Mouse (Mus musculus) embryo, embryonic 11 days (tissue): Measurements from ENCODE around the gene Elmsan1.

Source experiments
- DNase-seq: peaks from one replicate; pipeline ENCODE4 v3.0.0-alpha.2; 2015

Elmsan1 gene

DNA sequence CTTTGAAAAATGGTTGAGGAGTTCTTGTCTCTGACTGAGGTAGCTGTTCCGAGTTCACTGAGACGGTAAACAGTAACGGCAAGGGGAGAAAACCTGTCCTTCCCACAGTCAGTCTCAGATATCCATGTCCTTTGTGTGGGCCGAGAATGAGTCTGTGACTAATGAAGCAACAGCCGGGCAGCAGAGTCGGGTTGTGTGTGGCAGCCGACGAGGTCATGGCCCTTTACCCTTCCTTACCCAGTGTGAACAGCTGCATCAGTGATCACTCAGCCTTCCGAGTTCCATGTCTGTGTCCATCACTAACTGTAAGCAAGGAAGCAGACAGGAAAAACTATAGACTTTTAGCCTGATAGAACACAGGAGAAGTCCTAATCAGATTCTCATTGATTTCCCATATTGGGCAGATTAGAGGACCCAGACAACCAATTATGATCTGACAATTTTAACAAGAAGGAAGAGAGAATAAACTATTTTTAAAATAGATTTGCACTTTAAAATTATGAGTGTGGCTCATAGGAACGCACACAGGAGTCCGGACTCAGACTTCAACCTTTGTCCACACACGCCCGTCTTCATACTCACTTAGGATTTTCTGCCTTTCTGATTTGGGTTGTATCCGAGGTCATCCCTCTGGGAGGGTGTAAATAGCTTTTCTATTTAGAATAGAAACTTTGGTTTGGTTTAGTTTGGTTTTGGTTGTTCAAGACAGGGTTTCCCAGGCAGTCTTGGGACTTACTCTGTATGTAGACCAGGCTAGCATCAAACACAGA lies 76.2 kb downstream of the Elmsan1 start:
- DNase-seq: peak; percentile 59

DNA sequence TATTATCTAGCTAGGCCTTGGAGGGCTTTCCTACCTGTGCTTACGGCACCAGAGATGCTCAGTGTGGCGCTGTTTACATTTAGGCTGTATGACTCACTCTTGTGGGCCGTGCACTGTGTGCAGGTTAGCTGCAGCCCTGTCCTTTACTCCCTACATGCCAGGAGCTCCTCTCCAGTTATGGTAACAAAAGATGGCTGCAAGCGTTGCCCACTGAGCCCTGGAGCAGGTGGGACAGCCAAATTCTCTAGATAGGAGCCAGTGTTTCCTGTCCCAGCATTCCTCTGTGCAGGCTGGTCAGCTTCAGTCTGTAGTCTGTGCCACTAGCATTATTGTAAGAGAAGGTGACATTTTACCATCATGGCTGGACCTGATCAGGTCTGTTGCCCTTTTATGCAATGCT lies 77.4 kb downstream of the Elmsan1 start:
- no peak for DNase-seq

DNA sequence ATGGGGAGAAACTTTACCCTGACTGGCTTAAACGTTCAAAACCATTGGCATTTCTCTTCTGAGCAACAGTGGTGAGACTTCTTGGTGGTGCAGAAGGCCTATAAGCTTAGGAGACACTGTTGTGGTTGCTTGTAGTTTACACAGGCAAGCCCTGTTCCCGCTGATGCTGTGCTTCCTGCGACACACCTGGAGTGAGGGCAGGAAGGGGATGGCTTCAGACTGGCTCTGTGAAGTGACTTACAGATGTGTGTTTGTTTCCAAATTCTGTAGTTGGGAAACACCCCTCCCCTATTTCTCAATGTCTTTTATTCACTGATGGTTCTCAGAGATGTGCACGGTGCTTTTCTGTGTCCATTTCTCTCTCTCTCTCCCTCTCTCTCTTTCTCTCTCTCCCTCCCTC lies 78.5 kb downstream of the Elmsan1 start:
- DNase-seq: no peak

DNA sequence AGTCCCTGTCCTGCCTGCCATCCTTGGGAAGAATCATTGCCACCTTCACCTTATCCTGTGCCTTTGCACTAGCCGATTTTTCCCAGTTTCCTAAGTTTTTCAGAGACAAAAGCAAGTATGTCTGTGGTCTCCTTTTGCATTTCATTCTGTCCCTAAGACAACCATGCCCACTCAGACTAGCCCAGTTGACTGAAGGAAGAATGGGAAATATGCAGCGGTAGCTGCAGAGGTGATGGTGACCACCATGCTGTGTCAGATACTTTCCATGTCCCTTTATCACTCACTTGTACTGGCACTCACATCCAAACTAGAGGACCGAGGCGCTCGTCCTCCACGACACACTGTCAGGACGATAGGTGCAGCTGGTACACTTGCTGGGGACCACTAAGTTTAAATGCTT lies 81.5 kb downstream of the Elmsan1 start:
- DNase-seq: no peak

DNA sequence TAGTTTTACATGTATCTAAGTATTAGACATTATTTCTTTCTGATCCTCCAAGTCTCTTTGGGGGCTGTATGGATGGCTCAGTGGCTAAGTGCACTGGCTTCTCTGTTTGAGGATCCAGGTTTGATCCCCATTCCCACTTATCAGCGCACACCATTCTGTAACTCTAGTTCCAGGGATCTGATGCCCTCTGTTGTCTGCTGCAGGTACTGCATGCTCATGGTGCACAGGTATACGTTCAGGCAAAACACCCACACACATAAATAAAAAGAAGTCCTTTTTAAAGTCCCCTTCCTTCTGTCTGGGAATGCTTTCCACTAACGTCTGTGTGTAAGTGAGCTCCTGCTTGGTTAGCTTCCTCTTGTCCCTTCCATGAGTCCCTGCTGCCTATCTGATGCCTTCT lies 86.4 kb downstream of the Elmsan1 start:
- DNase-seq: peak; percentile 34

DNA sequence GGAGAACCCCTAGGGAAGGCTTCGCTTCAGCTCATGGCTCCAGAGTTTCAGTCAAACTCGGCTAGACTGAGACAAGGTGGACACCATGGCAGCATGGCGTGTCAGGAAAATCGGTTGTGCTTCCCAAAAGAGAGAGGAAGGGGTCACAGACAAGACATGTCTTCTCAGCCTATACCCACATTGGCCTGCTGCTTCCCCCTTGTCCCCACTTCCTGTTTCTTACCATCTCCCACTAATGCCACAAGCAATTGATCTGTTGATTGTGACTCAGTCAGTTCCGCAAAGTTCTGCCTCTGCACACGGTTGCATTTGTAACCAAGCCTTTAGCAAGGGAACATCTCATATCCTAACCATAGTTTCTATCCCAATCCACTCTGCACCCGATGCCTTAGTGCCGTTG lies 88.8 kb downstream of the Elmsan1 start:
- no peak for DNase-seq

DNA sequence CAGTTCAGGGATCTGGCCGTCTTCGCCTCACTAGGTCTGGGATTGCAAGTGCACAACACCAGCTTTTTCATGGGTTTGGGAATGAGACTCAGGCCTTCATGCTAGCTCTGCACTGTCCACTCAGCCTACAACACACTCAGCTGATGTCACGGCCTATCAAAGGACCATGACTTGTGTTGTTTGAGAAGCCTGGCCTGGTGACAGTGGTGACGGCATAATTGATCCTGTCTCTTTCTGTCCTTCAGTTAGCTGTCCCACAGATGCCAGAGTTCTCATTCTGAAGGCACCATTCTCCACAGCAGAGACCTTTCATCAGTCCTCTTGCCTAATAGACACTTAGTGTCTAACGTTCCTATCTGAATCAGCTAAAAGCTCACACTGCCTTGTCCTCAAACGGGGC lies 90.1 kb downstream of the Elmsan1 start:
- no peak for DNase-seq

DNA sequence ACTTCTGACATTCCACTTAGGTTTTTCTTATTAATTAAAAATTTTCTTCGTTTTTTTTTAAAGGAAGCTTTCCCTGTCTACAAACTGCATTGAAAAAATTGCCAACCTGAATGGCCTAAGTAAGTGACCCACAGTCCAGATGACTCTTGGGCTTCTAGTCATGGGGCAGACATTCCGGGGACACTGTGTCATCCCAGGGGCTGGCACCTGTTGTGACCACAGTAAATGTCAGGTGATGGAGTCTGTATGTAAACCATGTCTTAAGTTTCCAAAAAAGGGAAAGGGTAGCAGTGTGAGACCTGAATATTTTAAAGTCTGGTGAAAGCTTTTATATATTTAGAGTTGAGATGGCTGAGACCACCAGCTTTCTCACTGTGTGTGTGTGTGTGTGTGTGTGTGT lies 91.8 kb downstream of the Elmsan1 start:
- DNase-seq: no peak

DNA sequence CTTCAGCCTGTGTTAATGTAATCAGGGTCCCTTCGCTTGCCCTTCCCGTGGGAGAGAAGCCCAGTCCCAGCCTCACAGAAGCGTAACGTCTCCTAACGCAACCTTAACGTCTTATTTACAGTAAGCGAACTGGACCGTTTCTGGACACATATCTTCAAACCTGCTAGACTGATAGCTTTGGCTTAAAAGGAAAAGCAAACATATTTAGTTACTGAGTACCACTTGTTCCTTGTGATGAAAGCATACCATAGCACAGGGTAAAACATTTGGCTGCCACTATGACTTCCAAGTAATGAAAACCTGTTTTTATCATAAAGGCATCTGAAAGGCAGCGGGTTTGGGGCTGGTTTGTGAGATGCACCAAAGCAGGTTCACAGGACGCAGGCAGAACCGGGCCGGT lies 92.8 kb downstream of the Elmsan1 start:
- DNase-seq: no peak

DNA sequence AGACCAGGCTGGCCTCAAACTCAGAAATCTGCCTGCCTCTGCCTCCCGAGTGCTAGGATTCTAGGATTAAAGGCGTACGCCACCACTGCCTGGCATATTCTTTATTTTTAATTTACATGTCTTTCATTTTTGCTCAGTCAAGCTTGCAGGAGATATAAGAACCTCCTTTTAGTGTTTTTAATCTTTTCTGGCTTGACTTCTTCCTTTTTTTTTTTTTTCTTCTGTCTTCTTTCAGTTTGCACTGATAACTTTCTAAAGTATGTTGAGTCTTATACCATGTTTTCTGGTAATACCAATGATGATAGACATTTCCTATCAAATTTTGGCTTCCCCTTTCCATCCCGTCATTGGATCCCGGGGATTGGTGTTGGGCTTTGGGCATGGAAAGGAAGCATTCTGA lies 99.1 kb downstream of the Elmsan1 start:
- no peak for DNase-seq

DNA sequence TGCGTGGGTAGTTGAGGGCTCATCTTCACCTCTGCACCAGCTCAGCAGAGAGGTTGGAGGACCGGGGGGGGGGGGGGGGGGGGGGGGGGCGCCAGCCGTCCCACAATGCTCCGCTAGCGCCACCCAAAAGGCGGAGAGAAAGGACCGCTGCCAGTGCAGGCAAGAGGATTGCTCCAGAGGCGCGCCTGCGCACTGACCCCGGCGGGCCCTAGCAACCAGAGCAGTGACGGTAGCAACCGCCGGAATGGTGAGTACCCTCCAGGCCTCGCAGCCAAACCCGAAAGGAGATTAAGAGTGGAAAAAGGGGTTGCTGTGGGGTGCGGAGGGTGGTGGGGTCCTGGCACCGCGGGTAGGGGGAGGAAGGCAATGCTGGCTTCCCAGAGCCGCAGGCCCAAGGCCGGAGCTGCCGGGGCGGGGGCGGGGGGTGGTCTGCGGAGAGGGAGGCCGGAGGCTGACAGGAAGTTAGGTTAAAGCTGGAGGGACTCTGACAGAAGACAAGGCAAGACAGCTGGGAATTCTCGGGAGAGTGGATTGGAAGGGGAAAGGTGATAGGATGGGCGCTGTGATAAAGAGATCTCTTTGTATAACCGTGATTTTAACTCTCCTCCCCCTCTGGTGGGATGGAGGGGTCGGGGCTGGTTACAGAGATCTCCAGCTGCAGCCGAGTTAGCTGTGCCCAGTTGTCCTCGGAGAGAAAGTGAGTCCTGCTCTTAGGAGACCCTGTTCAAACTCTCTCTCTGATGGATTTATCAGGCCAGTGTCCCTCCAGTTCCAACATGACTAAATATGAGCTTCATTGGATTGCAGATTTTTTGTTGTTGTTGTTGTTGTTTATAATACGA lies 104.3 kb downstream of the Elmsan1 start, which contains the start of gene Dnal1:
TSS of gene Dnal1 (plus strand) at position 214 of the 842 bp plus-strand sequence.
- DNase-seq: peak; percentile 96

DNA sequence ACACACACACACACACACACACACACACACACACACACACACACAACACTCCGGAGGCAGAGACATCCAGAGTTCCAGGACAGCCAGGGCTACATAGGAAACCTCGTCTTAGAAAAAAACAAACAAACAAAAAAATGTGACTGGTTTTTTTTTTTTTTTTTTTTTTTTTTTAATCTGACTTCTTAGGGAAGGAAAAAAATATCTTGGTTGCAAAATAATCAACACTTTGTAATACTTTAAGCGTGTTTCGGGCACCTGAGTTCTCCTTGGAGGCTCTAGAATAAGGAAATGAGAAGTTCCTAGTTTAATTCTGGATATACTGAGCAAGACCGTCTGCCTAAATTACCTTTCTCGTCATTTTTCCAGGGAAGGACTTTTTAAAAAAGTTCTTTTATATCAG lies 105.0 kb downstream of the Elmsan1 start:
- DNase-seq: no peak

DNA sequence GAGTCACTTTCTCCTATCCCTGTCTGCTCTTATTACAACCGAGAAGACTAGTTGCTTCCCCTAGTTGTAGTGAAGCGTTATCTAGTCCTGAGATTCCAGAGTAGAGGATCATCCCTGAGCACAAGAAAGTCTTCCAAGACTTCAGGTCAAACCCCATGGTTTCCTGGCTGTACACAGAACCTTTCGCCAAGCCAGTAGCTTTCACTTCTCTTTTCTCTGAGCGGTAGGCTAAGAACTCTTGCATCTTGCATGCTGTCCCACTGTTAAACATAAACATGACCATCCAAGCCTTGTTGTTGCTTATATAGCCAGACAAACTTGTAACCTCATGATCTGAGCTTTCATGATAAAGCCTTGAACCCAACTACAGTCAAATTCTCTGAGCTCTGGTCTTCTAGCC lies 107.9 kb downstream of the Elmsan1 start:
- no peak for DNase-seq

DNA sequence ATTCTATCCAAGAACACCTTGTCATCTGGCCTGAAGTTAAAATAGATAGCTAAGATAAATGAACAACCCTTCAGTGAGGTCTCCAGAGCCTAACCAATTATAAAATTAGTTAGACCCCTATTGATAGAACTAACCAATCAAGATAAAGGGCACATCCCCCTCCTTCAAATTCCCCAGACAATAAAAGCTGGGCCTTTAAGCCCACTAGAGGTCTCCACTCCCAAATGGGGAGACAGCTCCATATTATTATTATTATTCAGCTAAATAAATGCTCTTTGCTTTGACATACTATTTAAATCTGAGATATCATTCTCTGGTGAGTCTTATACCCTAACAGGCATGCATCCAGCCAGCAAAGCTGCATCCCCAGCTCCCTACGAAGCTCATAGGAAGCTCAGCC lies 108.8 kb downstream of the Elmsan1 start:
- no peak for DNase-seq

DNA sequence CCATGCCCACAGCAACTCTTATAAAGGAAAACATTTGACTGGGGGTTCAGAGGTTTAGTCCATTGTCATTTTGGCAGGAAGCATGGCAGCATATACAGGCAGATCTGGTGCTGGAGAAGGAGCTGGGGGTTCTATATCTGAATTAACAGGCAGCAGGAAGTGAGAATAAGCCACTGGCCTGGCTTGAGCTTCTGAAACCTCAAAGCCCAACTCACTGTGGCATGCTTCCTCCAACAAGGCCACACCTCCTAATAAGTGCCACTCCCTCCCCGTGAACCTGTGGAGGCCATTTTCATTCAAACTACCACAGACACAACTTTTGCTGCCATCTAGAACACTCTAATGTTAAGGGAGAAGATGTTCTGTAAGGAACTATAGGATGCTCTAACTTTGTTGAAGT lies 111.0 kb downstream of the Elmsan1 start:
- no peak for DNase-seq

DNA sequence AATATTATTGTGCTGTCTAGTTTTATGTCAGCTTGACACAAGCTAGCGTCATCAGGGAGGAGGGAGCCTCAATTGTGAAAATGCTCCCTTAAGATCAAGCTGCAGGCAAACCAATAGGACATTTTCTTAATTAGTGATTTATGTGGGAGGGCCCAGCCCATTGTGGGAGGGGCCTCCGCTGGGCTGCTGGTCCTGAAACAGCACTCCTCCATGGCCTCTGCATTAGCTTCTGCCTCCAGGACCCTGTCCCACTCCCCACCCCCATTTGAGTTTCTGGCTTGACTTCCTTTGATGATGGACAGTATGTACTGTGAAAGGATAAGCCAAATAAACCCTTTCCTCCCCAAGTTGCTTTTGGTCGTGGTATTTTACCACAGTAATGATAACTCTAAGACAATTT lies 111.7 kb downstream of the Elmsan1 start:
- DNase-seq: no peak

DNA sequence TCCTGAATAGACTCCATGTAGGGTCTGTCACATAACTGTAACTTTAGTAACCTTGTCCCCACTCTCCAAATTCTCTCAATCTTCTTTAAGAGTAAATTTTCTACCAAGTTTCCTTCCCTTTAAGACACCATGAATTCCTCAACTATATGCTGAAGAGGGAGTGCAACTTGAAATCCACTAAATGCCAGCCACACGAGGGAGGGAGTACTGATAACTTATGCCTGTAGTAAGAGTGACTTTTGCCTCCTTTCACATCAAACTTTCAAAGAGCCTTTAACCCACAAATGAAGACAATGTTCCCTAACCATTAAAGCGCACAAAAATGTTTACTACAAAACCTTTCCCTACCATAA lies 117.2 kb downstream of the Elmsan1 start:
- no peak for DNase-seq

DNA sequence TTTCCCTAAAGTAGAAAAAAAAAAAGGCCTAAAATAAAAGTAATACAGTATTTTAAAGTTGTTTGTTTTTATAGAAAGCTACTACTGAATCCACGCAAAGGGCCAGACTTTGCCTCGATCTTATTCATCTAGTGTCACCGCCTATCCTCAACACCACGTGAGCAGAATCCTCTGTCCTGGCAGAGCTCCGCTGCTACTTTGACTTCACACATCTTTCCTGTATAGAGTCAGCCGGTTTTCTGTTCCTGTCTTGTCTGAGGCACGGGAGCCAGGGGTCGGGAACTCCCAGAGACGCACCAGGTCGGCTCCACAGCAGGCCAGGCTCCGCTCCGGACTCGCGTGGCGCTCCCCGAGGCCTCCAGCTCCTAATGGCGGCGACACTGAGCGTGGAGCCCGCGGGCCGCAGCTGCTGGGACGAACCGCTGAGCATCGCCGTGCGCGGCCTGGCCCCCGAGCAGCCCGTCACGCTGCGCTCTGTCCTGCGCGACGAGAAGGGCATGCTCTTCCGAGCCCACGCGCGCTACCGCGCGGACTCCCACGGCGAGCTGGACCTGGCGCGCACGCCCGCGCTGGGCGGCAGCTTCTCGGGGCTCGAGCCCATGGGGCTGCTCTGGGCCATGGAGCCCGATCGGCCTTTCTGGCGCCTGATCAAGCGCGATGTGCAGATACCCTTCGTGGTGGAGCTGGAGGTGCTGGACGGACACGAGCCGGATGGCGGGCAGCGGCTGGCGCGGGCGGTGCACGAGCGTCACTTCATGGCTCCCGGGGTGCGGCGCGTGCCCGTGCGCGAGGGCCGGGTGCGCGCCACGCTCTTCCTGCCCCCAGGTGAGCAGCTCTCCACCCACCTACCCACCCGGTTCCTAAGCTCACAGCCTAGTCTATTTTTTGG lies 117.8 kb downstream of the Elmsan1 start, which contains the start of gene Acot6:
TSS of gene Acot6 (plus strand) at position 51 of the 889 bp plus-strand sequence.
- DNase-seq: peak; percentile 68

DNA sequence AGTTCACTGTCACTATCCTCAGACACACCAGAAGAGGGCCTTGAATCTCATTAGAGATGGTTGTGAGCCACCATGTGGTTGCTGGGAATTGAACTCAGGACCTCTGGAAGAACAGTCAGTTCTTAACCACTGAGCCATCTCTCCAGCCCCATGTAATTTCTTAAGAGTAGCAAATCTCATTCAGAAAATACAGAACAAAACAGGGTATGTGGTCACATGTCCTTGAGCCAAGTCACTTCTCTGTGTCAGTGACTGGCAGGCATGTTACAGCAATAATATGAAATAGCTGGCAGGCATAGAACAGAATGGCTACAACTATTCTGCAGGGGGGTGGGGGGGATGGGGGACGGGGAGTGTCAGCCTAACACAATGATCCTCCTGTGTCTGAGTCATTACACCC lies 118.6 kb downstream of the Elmsan1 start:
- DNase-seq: no peak

DNA sequence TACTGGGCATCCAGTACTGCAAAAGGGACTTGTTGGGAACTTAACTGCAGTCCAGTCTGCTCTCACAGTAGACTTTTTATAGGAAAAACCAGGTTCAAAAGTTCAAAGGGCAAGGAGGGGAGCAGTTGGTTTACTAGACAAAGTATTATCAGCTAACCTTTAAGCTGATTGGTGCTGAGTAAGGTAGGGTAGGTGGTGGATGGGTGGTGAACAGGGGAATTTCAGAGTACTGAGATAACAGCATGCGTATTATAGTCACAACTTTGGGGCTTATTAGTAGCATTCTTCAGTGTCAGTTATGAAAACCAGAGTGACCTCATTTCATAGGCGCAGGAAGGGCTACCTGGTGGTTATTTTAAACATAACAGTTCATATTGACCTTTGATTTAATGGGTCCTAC lies 119.1 kb downstream of the Elmsan1 start:
- DNase-seq: no peak
